Mouse (Mus musculus): Measurements from ENCODE around the gene Hoxb5. TPM values are rescaled to one million over a fixed set of nuclear protein-coding genes. Genes with fewer than 3 reads are reported as not detected.

The Hoxb5 gene
- polyA plus RNA-seq, 1 experiment from 2014 or later, result 0.14 TPM

- Histone ChIP-seq H3K4me2 (peak overlapping the region; percentile 72), H3K9ac (peak overlapping the region; percentile 80), H3K4me3 (peak overlapping the region; percentile 55), H3K27ac (ENCODE audit: poor library complexity, severe bottlenecking) (peak overlapping the region; percentile 61), H3K36me3 (no peaks in the 10 kb centered on the region), H3K9me3 (replicated peaks) (no peaks in the 10 kb centered on the region), H3K27me3 (replicated peaks) (peaks cover 85% of the 10 kb centered on the region), H3K4me1 (replicated peaks) (peaks cover 19% of the 10 kb centered on the region)
- WGBS, result under 1% methylated on average over 75 of the region's 75 CpGs
- ATAC-seq (ENCODE audit: insufficient number of reproducible peaks, low FRiP score), result peak; percentile 48; the same call in 1 of the 2 replicates
Observed at GRCm38 (mm10) chr11:96352691-96353521, 49.8 kb downstream of the Hoxb5 start.

DNA sequence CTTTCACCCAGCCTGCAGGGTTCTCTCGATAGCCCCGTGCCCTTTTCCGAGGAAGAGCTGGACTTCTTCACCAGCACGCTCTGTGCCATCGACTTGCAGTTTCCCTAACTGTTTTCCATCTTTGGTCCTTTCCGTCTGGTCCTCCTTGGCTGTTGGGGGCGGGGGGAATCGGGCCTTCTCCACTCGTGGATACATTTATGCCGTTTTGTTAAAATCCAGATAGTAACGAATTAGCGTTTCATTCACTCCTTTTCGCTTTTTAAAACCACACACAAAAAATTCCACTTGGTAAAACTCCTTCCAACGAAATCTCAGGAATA, 50.3 kb downstream of the Hoxb5 start:
- peaks cover 83% of the 10 kb centered on the region for H3K27me3 ChIP-seq (replicated peaks)
- 1% methylated on average over 14 of the region's 14 CpGs for WGBS
- no peaks in the 10 kb centered on the region for H3K9me3 ChIP-seq (replicated peaks)
- ATAC-seq (ENCODE audit: insufficient number of reproducible peaks, low FRiP score), result no peak
- H3K9ac ChIP-seq, result peak overlapping the region; percentile 80
- H3K4me1 ChIP-seq (replicated peaks), result peaks cover 19% of the 10 kb centered on the region
- H3K4me2 ChIP-seq, result peak overlapping the region; percentile 72
- peak overlapping the region; percentile 55 for H3K4me3 ChIP-seq
- peak overlapping the region; percentile 61; the same call in 1 of the 2 replicates for H3K27ac ChIP-seq (ENCODE audit: poor library complexity, severe bottlenecking)
- H3K36me3 ChIP-seq, result no peaks in the 10 kb centered on the region

GRCm38 (mm10) chr11:96353939-96354338, 50.8 kb downstream of the Hoxb5 start:
- Histone ChIP-seq H3K4me1 (replicated peaks) (peaks cover 19% of the 10 kb centered on the region), H3K27ac (ENCODE audit: poor library complexity, severe bottlenecking) (peak overlapping the region; percentile 16; the same call in 1 of the 2 replicates), H3K27me3 (replicated peaks) (peaks cover 81% of the 10 kb centered on the region), H3K4me3 (peak overlapping the region; percentile 32), H3K9me3 (replicated peaks) (no peaks in the 10 kb centered on the region), H3K36me3 (no peaks in the 10 kb centered on the region), H3K9ac (peak overlapping the region; percentile 31; the same call in 1 of the 2 replicates), H3K4me2 (peak overlapping the region; percentile 62)
- 18% methylated on average over 8 of the region's 8 CpGs for WGBS
- no peak for ATAC-seq (ENCODE audit: insufficient number of reproducible peaks, low FRiP score)

DNA sequence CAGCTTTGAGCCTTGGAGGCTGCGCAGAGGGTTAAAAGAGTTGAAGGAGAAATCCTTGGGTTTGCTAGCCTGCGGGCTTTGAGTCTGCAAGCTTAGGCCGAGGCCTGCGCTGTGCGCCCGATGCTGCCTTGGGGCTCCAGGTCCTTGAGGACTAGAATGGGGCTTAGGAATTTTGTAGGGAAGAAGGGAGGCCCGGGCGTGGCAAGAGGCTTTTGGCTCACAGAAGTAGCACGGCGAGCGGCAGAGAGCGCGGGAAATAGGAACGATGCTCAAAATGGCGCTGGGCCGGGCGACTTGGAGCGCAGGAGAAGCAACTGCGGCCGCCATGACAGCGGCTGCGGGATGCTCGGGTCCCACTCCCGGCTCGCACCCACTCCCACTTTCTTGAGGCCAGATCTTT, 51.2 kb downstream of the Hoxb5 start:
- WGBS, result 2% methylated on average over 25 of the region's 25 CpGs
- ATAC-seq (ENCODE audit: insufficient number of reproducible peaks, low FRiP score), result no peak
- H3K9ac ChIP-seq, result peak overlapping the region; percentile 31; the same call in 1 of the 2 replicates

DNA sequence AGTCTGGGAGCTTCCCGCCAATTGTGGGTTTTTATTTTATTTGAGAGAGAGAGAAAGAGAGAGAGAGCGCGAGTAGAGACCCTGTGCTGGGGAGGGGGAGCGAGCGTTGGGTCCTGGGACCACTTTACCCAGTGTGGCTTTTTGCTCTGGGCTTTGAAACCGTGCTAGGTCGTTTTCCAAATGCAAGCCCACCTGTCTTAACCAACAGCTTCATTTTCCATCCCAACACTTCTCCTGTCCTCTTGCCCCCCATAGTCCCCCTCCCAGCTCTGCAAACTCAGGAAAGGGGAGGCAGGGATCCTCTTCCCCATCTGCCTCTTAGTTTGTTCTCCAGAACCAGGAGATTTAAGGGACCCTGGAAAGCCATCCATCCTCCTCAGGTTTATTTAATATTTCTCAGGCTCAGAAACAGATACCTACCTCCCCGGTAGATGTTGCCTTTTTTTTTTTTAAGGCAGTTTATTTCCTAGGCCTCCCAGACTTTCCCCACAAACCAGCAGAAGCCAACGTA, 51.7 kb downstream of the Hoxb5 start:
- Histone ChIP-seq H3K4me2 (peak overlapping the region; percentile 62), H3K9ac (peak overlapping the region; percentile 31; the same call in 1 of the 2 replicates), H3K4me1 (replicated peaks) (peaks cover 15% of the 10 kb centered on the region), H3K4me3 (peak overlapping the region; percentile 32), H3K27ac (ENCODE audit: poor library complexity, severe bottlenecking) (peak overlapping the region; percentile 16; the same call in 1 of the 2 replicates), H3K9me3 (replicated peaks) (0 out of 2 replicates have a peak, but pooled peaks cover 4% of the 10 kb centered on the region), H3K27me3 (replicated peaks) (peaks cover 79% of the 10 kb centered on the region), H3K36me3 (no peaks in the 10 kb centered on the region)
- WGBS, result 12% methylated on average over 9 of the region's 9 CpGs
- ATAC-seq (ENCODE audit: insufficient number of reproducible peaks, low FRiP score), result no peak

More for the DNA sequence above, 51.2 kb downstream of the Hoxb5 start:
- H3K4me3 ChIP-seq, result peak overlapping the region; percentile 32
- H3K9me3 ChIP-seq (replicated peaks), result no peaks in the 10 kb centered on the region
- peak overlapping the region; percentile 62 for H3K4me2 ChIP-seq
- peaks cover 19% of the 10 kb centered on the region for H3K4me1 ChIP-seq (replicated peaks)
- H3K27me3 ChIP-seq (replicated peaks), result peaks cover 79% of the 10 kb centered on the region
- no peaks in the 10 kb centered on the region for H3K36me3 ChIP-seq
- H3K27ac ChIP-seq (ENCODE audit: poor library complexity, severe bottlenecking), result peak overlapping the region; percentile 16; the same call in 1 of the 2 replicates

MicroRNA genes within 50 kb of the gene (microRNA counts, 519-probe panel; counts per million panel counts)
- microRNA mmu-miR-10a (not detected), microRNA mmu-miR-196a (not detected)

Small RNAs within 50 kb of the gene (microRNA-seq; reads per million reads assigned to microRNA genes)
- gene Mir10a (1,920 reads per million, percentile 83 among the genes with 10 or more reads in this experiment), gene Mir196a-1 (not detected)

Other genes with a start within 250 kb of the Hoxb5 start
- gene Ube2z, start 237.9 kb upstream of the Hoxb5 start, polyA plus RNA-seq (2016; fragmentation: Nextera tagmentation; extraction: Ambion mirVana), result 42.5 and 43.5 TPM in 2 replicates
- 1,401 and 1,405 TPM in 2 replicates for gene Atp5g1, start 227.7 kb upstream of the Hoxb5 start, polyA plus RNA-seq (2016; fragmentation: Nextera tagmentation; extraction: Ambion mirVana)
- not detected in 2 replicates for gene Calcoco2, start 191.4 kb upstream of the Hoxb5 start, polyA plus RNA-seq (2016; fragmentation: Nextera tagmentation; extraction: Ambion mirVana)
- gene Ttll6, start 169.6 kb upstream of the Hoxb5 start, polyA plus RNA-seq (2016; fragmentation: Nextera tagmentation; extraction: Ambion mirVana), result not detected in 2 replicates
- gene Hoxb13, start 109.0 kb upstream of the Hoxb5 start, polyA plus RNA-seq (2016; fragmentation: Nextera tagmentation; extraction: Ambion mirVana), result not detected in 2 replicates
- 0.06 TPM in 1 of 2 replicates, not detected in the other for gene Hoxb9, start 31.9 kb upstream of the Hoxb5 start, polyA plus RNA-seq (2016; fragmentation: Nextera tagmentation; extraction: Ambion mirVana)
- gene Hoxb8, start 21.4 kb upstream of the Hoxb5 start, polyA plus RNA-seq (2016; fragmentation: Nextera tagmentation; extraction: Ambion mirVana), result 0.06 TPM in 1 of 2 replicates, not detected in the other
- gene Hoxb7, start 16.7 kb upstream of the Hoxb5 start, polyA plus RNA-seq (2016; fragmentation: Nextera tagmentation; extraction: Ambion mirVana), result 0.14 and 0.22 TPM in 2 replicates
- 0.62 TPM in 1 of 2 replicates, not detected in the other for gene Hoxb6, start 10.9 kb upstream of the Hoxb5 start, polyA plus RNA-seq (2016; fragmentation: Nextera tagmentation; extraction: Ambion mirVana)
- gene Hoxb4, start 14.9 kb downstream of the Hoxb5 start, polyA plus RNA-seq (2016; fragmentation: Nextera tagmentation; extraction: Ambion mirVana), result 0.19 and 0.32 TPM in 2 replicates
- 0.45 and 0.86 TPM in 2 replicates for gene Hoxb3, start 20.0 kb downstream of the Hoxb5 start, polyA plus RNA-seq (2016; fragmentation: Nextera tagmentation; extraction: Ambion mirVana)
- 4.0 TPM in 2 replicates for gene Hoxb2, start 47.2 kb downstream of the Hoxb5 start, polyA plus RNA-seq (2016; fragmentation: Nextera tagmentation; extraction: Ambion mirVana)
- not detected in 2 replicates for gene Hoxb1, start 62.4 kb downstream of the Hoxb5 start, polyA plus RNA-seq (2016; fragmentation: Nextera tagmentation; extraction: Ambion mirVana)
- 0.50 and 0.60 TPM in 2 replicates for gene Skap1, start 161.3 kb downstream of the Hoxb5 start, polyA plus RNA-seq (2016; fragmentation: Nextera tagmentation; extraction: Ambion mirVana)

Measured in heart, embryonic 12.5 days (tissue).